10 mouse cellular contexts compared by ENCODE assay signal in the genomic region with DNA sequence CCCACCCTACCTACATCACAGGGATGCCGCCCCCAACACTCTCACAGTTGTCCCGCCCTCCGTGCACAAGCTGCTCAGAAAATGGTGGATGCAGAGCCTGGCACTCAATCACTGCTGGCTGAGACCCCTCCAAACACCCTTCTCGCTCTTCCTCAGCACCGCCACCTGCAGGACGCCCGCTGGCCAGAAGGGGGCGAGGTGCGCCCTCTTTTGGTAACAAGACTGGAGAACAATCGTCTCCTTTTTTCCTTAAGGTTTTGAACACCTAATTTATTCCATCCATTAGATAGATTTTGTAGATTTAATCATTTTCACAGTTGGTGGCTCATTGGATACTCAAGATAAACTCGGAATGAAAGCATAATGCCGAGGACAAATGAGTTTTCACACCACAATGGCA. TPM values are rescaled to one million over a fixed set of nuclear protein-coding genes. Genes with fewer than 3 reads are reported as not detected.
A peak's percentile ranks its signal among the peaks of the same experiment; 100 is the strongest.
DNase-seq lines count a peak whose midpoint lies in the region; ATAC-seq lines count a peak whose summit lies in the region.
"Had no signal": no experiment of that assay in that cellular context is flagged by ENCODE, and none has a peak within 500 bp of the region (broad histone marks: within the 10 kb centered on the region; RNA-seq: fewer than 3 reads in every experiment).

No protein-coding gene starts in this region.

- ATAC-seq in frontal cortex, adult (ENCODE audit: low TSS enrichment), result no peak; the same call in 1 of the 2 replicates
- peak; percentile 28; the same call in 1 of the 2 replicates for ATAC-seq in forebrain, embryonic 15.5 days (replicated peaks)
- 0 out of 2 replicates have a peak, but pooled peaks have one; percentile 22 for ATAC-seq in midbrain, embryonic 16.5 days
- ATAC-seq: Patski had no signal

- H3K27ac ChIP-seq in forebrain, embryonic 15.5 days (replicated peaks), result peak overlapping the region; percentile 58
- peak overlapping the region; percentile 63 for H3K27ac ChIP-seq in limb, embryonic 10.5 days
- peak overlapping the region; percentile 60 for H3K27ac ChIP-seq in midbrain, embryonic 16.5 days (ENCODE audit: low read length)
- H3K27ac ChIP-seq: macrophage had no signal

- H3K27me3 ChIP-seq in forebrain, embryonic 15.5 days, result peaks cover 16% of the 10 kb centered on the region
- H3K27me3 ChIP-seq in limb, embryonic 10.5 days (ENCODE audit: low read depth, poor library complexity, severe bottlenecking), result peaks cover 31% of the 10 kb centered on the region
- no peaks in the 10 kb centered on the region for H3K27me3 ChIP-seq in midbrain, embryonic 16.5 days (ENCODE audit: control insufficient read depth, insufficient read depth, low read depth, low read length)
- H3K27me3 ChIP-seq: Patski had no signal

- peak; percentile 52 to 79 for DNase-seq in frontal cortex, postnatal 14 days (ENCODE audit: low spot score in 2 of 2)
- DNase-seq in cerebellum, adult 11-12 months, result peak; percentile 58
- peak; percentile 67 for DNase-seq in induced T-regulatory cell, adult 2 months (ENCODE audit: low read depth)
- DNase-seq in limb, embryonic 10.5 days (ENCODE audit: low spot score), result peak; percentile 92
- peak; percentile 72 to 93 for DNase-seq in spleen, postnatal 4 days (ENCODE audit: low spot score in 2 of 2)

- no peaks in the 10 kb centered on the region for H3K36me3 ChIP-seq in forebrain, embryonic 15.5 days
- H3K36me3 ChIP-seq in limb, embryonic 10.5 days, result peaks cover 13% of the 10 kb centered on the region
- peaks cover 3% of the 10 kb centered on the region for H3K36me3 ChIP-seq in midbrain, embryonic 16.5 days (ENCODE audit: control insufficient read depth, insufficient read depth, low read length)

- H3K9me3 ChIP-seq in forebrain, embryonic 15.5 days, result no peaks in the 10 kb centered on the region
- H3K9me3 ChIP-seq in limb, embryonic 10.5 days (replicated peaks), result no peaks in the 10 kb centered on the region
- no peaks in the 10 kb centered on the region for H3K9me3 ChIP-seq in midbrain, embryonic 16.5 days (replicated peaks; ENCODE audit: control insufficient read depth, low read length, poor library complexity, severe bottlenecking)

- peaks cover 58% of the 10 kb centered on the region for H3K4me1 ChIP-seq in forebrain, embryonic 15.5 days
- peaks cover 88% of the 10 kb centered on the region for H3K4me1 ChIP-seq in limb, embryonic 10.5 days
- peaks cover 32% of the 10 kb centered on the region for H3K4me1 ChIP-seq in midbrain, embryonic 16.5 days (ENCODE audit: control insufficient read depth, insufficient read depth, low read length)

- no peak overlapping the region for H3K9ac ChIP-seq in forebrain, embryonic 15.5 days (replicated peaks)
- H3K9ac ChIP-seq in midbrain, embryonic 16.5 days (ENCODE audit: low read depth, low read length), result no peak overlapping the region

- H3K4me3 ChIP-seq in forebrain, embryonic 15.5 days, result no peak overlapping the region
- H3K4me3 ChIP-seq in limb, embryonic 10.5 days, result peak overlapping the region; percentile 14; the same call in 1 of the 2 replicates
- H3K4me3 ChIP-seq in midbrain, embryonic 16.5 days (ENCODE audit: low read depth, low read length), result no peak overlapping the region

- WGBS in forebrain, embryonic 15.5 days, result 2% methylated on average over 12 of the region's 12 CpGs
- 3% methylated on average over 12 of the region's 12 CpGs for WGBS in limb, embryonic 10.5 days
- 5% methylated on average over 12 of the region's 12 CpGs for WGBS in midbrain, embryonic 16.5 days

- H3K4me2 ChIP-seq in forebrain, embryonic 15.5 days (replicated peaks), result no peak overlapping the region
- no peak overlapping the region for H3K4me2 ChIP-seq in midbrain, embryonic 16.5 days (ENCODE audit: low read length)

RNA-seq across cellular contexts. Expression of a gene that starts 40.7 kb away (rescaled TPM):
- polyA plus RNA-seq in forebrain, embryonic 15.5 days (2015; fragmentation: Nextera tagmentation; extraction: Ambion mirVana), result 5.2 and 5.6 TPM in 2 replicates
- 1.4 and 1.9 TPM in 2 replicates for polyA plus RNA-seq in limb, embryonic 10.5 days (2016; fragmentation: Nextera tagmentation; extraction: Ambion mirVana)
- 5.3 and 6.0 TPM in 2 replicates for polyA plus RNA-seq in midbrain, embryonic 16.5 days (2015; fragmentation: Nextera tagmentation; extraction: Ambion mirVana)

RNA-seq across cellular contexts. Expression of a gene that starts 49.7 kb away (rescaled TPM):
- 0.56 and 0.88 TPM in 2 replicates for polyA plus RNA-seq in forebrain, embryonic 15.5 days (2015; fragmentation: Nextera tagmentation; extraction: Ambion mirVana)
- 0.31 TPM in 2 replicates for polyA plus RNA-seq in limb, embryonic 10.5 days (2016; fragmentation: Nextera tagmentation; extraction: Ambion mirVana)
- polyA plus RNA-seq in midbrain, embryonic 16.5 days (2015; fragmentation: Nextera tagmentation; extraction: Ambion mirVana), result 1.3 and 1.9 TPM in 2 replicates
